Comparison of ENCODE assay signal across 32 mouse cellular contexts in the genomic region with DNA sequence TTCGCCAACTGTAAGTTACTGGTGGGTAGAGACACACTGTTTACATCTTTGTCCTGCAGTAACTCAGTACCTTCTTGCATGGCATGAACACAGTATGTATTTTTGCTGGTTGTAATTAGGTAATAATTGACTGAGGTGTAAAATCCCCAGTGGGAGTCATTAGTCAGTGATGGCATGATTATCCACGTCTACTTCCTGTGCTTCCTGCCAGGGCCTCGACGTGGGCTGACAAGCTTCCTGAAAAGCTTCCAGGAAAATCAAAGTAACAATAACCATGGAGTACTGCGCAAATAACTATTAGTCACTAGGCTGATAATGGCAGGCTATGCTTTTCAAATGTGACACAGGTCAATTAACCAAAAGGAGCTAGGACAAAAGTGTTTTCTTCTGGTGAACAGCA.
A peak's percentile ranks its signal among the peaks of the same experiment; 100 is the strongest.
DNase-seq lines count a peak whose midpoint lies in the region; ATAC-seq lines count a peak whose summit lies in the region.
"Had no signal": no experiment of that assay in that cellular context is flagged by ENCODE, and none has a peak within 500 bp of the region (broad histone marks: within the 10 kb centered on the region; RNA-seq: fewer than 3 reads in every experiment).

No protein-coding gene starts in this region.

- peaks cover 44% of the 10 kb centered on the region for H3K4me1 ChIP-seq in heart, embryonic 10.5 days
- peaks cover 15% of the 10 kb centered on the region for H3K4me1 ChIP-seq in intestine, embryonic 16.5 days (ENCODE audit: control insufficient read depth, insufficient read depth, low read length)

- no peaks in the 10 kb centered on the region for H3K9me3 ChIP-seq in heart, embryonic 10.5 days
- H3K9me3 ChIP-seq in intestine, embryonic 16.5 days (ENCODE audit: control insufficient read depth, low read length) = no peaks in the 10 kb centered on the region
- H3K9me3 ChIP-seq: embryonic facial prominence, embryonic 12.5 days; forebrain, embryonic 10.5 days; heart, embryonic 15.5 days; hindbrain, embryonic 12.5 days; intestine, embryonic 15.5 days; limb, embryonic 13.5 days; lung, embryonic 15.5 days; midbrain, embryonic 15.5 days; neural tube, embryonic 12.5 days had no signal

- H3K9ac ChIP-seq in intestine, embryonic 16.5 days (ENCODE audit: low read depth, low read length) = no peak overlapping the region
- H3K9ac ChIP-seq: embryonic facial prominence, embryonic 12.5 days; forebrain, postnatal 0 days; heart, embryonic 15.5 days; hindbrain, embryonic 12.5 days; intestine, embryonic 15.5 days; limb, embryonic 13.5 days; lung, embryonic 15.5 days; midbrain, embryonic 15.5 days; neural tube, embryonic 12.5 days had no signal

- no peak for ATAC-seq in intestine, embryonic 16.5 days
- ATAC-seq: activated CD4-positive, CD25-positive, alpha-beta regulatory T cell, adult 4 months; CD4-positive, CD25-positive, alpha-beta regulatory T cell, adult 4 months; forebrain, postnatal 0 days; hindbrain, postnatal 0 days; intestine, embryonic 15.5 days; midbrain, embryonic 15.5 days had no signal

- no peaks in the 10 kb centered on the region for H3K27me3 ChIP-seq in heart, embryonic 10.5 days (ENCODE audit: insufficient read depth, poor library complexity, severe bottlenecking)
- H3K27me3 ChIP-seq in intestine, embryonic 16.5 days (replicated peaks; ENCODE audit: control insufficient read depth, insufficient read depth, low read length) = no peaks in the 10 kb centered on the region
- H3K27me3 ChIP-seq: embryonic facial prominence, embryonic 12.5 days; heart, embryonic 15.5 days; hindbrain, embryonic 12.5 days; intestine, embryonic 15.5 days; limb, embryonic 13.5 days; lung, embryonic 15.5 days; midbrain, embryonic 15.5 days; neural tube, embryonic 12.5 days had no signal

- no peak overlapping the region for H3K4me2 ChIP-seq in intestine, embryonic 16.5 days (ENCODE audit: low read depth, low read length)
- H3K4me2 ChIP-seq: embryonic facial prominence, embryonic 12.5 days; hindbrain, embryonic 12.5 days; intestine, embryonic 15.5 days; limb, embryonic 13.5 days; liver, embryonic 11.5 days; lung, embryonic 15.5 days; midbrain, embryonic 15.5 days; neural tube, embryonic 12.5 days had no signal

- peak; percentile 58 for DNase-seq in heart, embryonic 10.5 days (ENCODE audit: low spot score)
- no peak for DNase-seq in heart, postnatal 25 days (ENCODE audit: low spot score)
- peak; percentile 9 for DNase-seq in kidney, adult 9 months
- DNase-seq in kidney, adult 11 months = no peak
- peak; percentile 36 for DNase-seq in Muller cell, postnatal 12 days (ENCODE audit: inconsistent ontology term)
- DNase-seq in brain, adult 2 months (ENCODE audit: low read depth, low spot score) = peak; percentile 29
- DNase-seq: adrenal gland, adult 2 months; adrenal gland, postnatal 36 days; cerebellum, adult 11-12 months; cerebellum, adult 9-11 months; embryo, embryonic 11 days; forebrain, postnatal 0 days; kidney, postnatal 36 days; right cerebral cortex, adult 18-20 months; spleen, adult 18-20 months; thymus, adult 2 months; thymus, postnatal 36 days had no signal

- H3K36me3 ChIP-seq in heart, embryonic 10.5 days = no peaks in the 10 kb centered on the region
- H3K36me3 ChIP-seq in intestine, embryonic 16.5 days (ENCODE audit: control insufficient read depth, insufficient read depth, low read length) = no peaks in the 10 kb centered on the region
- H3K36me3 ChIP-seq: embryonic facial prominence, embryonic 12.5 days; forebrain, embryonic 10.5 days; heart, embryonic 15.5 days; hindbrain, embryonic 12.5 days; intestine, embryonic 15.5 days; limb, embryonic 13.5 days; lung, embryonic 15.5 days; midbrain, embryonic 15.5 days; neural tube, embryonic 12.5 days had no signal

- WGBS in heart, embryonic 10.5 days = 63% methylated on average over 5 of the region's 5 CpGs
- 44% methylated on average over 5 of the region's 5 CpGs for WGBS in intestine, embryonic 16.5 days

- intact Hi-C loops in heart, postnatal 25 days (cut with DNase I) = no loop called here

- no peak overlapping the region for H3K27ac ChIP-seq in heart, embryonic 10.5 days
- no peak overlapping the region for H3K27ac ChIP-seq in intestine, embryonic 16.5 days (ENCODE audit: low read length)
- H3K27ac ChIP-seq: embryonic facial prominence, embryonic 12.5 days; forebrain, embryonic 10.5 days; hindbrain, embryonic 12.5 days; hindbrain, postnatal 0 days; intestine, embryonic 15.5 days; layer of hippocampus, adult 2 months; limb, embryonic 13.5 days; lung, embryonic 15.5 days; midbrain, embryonic 15.5 days; neural tube, embryonic 12.5 days had no signal

- H3K4me3 ChIP-seq in heart, embryonic 10.5 days = no peak overlapping the region
- H3K4me3 ChIP-seq in intestine, embryonic 16.5 days (ENCODE audit: low read length) = no peak overlapping the region
- H3K4me3 ChIP-seq: embryonic facial prominence, embryonic 12.5 days; forebrain, embryonic 10.5 days; heart, embryonic 15.5 days; hindbrain, embryonic 12.5 days; intestine, embryonic 15.5 days; layer of hippocampus, adult 2 months; limb, embryonic 13.5 days; lung, embryonic 15.5 days; midbrain, embryonic 15.5 days; neural tube, embryonic 12.5 days had no signal

Comparison
In these comparisons a context has a peak if more than half of its experiments do, and no peak if none do; other contexts are left out.
1. DNase-seq: peak in heart, embryonic 10.5 days (single experiment), kidney, adult 9 months (single experiment), Muller cell, postnatal 12 days (single experiment) and brain, adult 2 months (single experiment); none in heart, postnatal 25 days (single experiment) and kidney, adult 11 months (single experiment).